8 mouse cellular contexts compared by ENCODE assay signal in genomic region chr14:55114759-55115701, GRCm38 (mm10). TPM values are rescaled to one million over a fixed set of nuclear protein-coding genes. Genes with fewer than 3 reads are reported as not detected.
DNase-seq lines count a peak whose midpoint lies in the region; ATAC-seq and TF ChIP-seq lines count a peak whose summit lies in the region.

No protein-coding gene starts in this region.

- H3K9ac ChIP-seq in heart, embryonic 12.5 days, result peak overlapping the region; percentile 64
- peak overlapping the region; percentile 59 for H3K9ac ChIP-seq in kidney, embryonic 14.5 days (ENCODE audit: low read depth, low read length)
- peak overlapping the region; percentile 62 for H3K9ac ChIP-seq in neural tube, embryonic 14.5 days (replicated peaks; ENCODE audit: low read depth, low read length)

- peak; percentile 47; the same call in 1 of the 2 replicates for ATAC-seq in heart, embryonic 12.5 days (ENCODE audit: insufficient number of reproducible peaks, low FRiP score)
- peak; percentile 63 for ATAC-seq in kidney, embryonic 14.5 days (ENCODE audit: low FRiP score, low TSS enrichment)
- peak; percentile 50 for ATAC-seq in neural tube, embryonic 14.5 days (ENCODE audit: low read depth)

- peaks cover 30% of the 10 kb centered on the region for H3K4me1 ChIP-seq in heart, embryonic 12.5 days (replicated peaks)
- peaks cover 17% of the 10 kb centered on the region; the same call in 1 of the 2 replicates for H3K4me1 ChIP-seq in kidney, embryonic 14.5 days (ENCODE audit: control insufficient read depth, insufficient read depth, low read length)
- H3K4me1 ChIP-seq in lung, adult 2 months (ENCODE audit: control insufficient read depth, insufficient read depth, low read length), result peaks cover 4% of the 10 kb centered on the region; the same call in 1 of the 2 replicates
- peaks cover 9% of the 10 kb centered on the region; the same call in 1 of the 2 replicates for H3K4me1 ChIP-seq in neural tube, embryonic 14.5 days (ENCODE audit: control insufficient read depth, insufficient read depth, low read length)

- no peak overlapping the region for H3K27ac ChIP-seq in heart, embryonic 12.5 days (ENCODE audit: poor library complexity, severe bottlenecking)
- H3K27ac ChIP-seq in kidney, embryonic 14.5 days (ENCODE audit: low read depth, low read length), result no peak overlapping the region
- H3K27ac ChIP-seq in neural tube, embryonic 14.5 days (ENCODE audit: low read depth, low read length), result peak overlapping the region; percentile 83

- H3K36me3 ChIP-seq in heart, embryonic 12.5 days, result no peaks in the 10 kb centered on the region
- H3K36me3 ChIP-seq in kidney, embryonic 14.5 days (ENCODE audit: control insufficient read depth, insufficient read depth, low read length), result no peaks in the 10 kb centered on the region
- peaks cover 4% of the 10 kb centered on the region; the same call in 1 of the 2 replicates for H3K36me3 ChIP-seq in neural tube, embryonic 14.5 days (ENCODE audit: control insufficient read depth, insufficient read depth, low read length)

- under 1% methylated on average over 77 of the region's 78 CpGs for WGBS in heart, embryonic 12.5 days
- WGBS in kidney, embryonic 14.5 days, result under 1% methylated on average over 67 of the region's 78 CpGs
- WGBS in lung, adult 2 months, result 1% methylated on average over 75 of the region's 78 CpGs
- 1% methylated on average over 57 of the region's 78 CpGs for WGBS in neural tube, embryonic 14.5 days

- DNase-seq in CD4-positive, CD25-positive, alpha-beta regulatory T cell, adult 2 months (ENCODE audit: low read depth, low spot score), result peak; percentile 61
- DNase-seq in MN1 (ENCODE audit: low spot score), result peak; percentile 83
- DNase-seq in embryo, embryonic 10 days (ENCODE audit: low spot score), result peak; percentile 72
- peak; percentile 41 for DNase-seq in lung, adult 2 months
- DNase-seq in spleen, postnatal 36 days (ENCODE audit: low spot score in 2 of 2), result no peak

- peaks cover 79% of the 10 kb centered on the region for H3K27me3 ChIP-seq in heart, embryonic 12.5 days (replicated peaks)
- peaks cover 35% of the 10 kb centered on the region for H3K27me3 ChIP-seq in kidney, embryonic 14.5 days (ENCODE audit: control insufficient read depth, insufficient read depth, low read length)
- peaks cover 3% of the 10 kb centered on the region; the same call in 1 of the 2 replicates for H3K27me3 ChIP-seq in neural tube, embryonic 14.5 days (ENCODE audit: control insufficient read depth, insufficient read depth, low read length)

- peak overlapping the region; percentile 58 for H3K4me3 ChIP-seq in heart, embryonic 12.5 days
- peak overlapping the region; percentile 59 for H3K4me3 ChIP-seq in kidney, embryonic 14.5 days (ENCODE audit: low read length)
- H3K4me3 ChIP-seq in lung, adult 2 months (replicated peaks; ENCODE audit: extremely low read depth, low read depth, low read length), result peak overlapping the region; percentile 38
- H3K4me3 ChIP-seq in neural tube, embryonic 14.5 days (ENCODE audit: low read depth, low read length), result peak overlapping the region; percentile 52

- H3K4me2 ChIP-seq in heart, embryonic 12.5 days, result peak overlapping the region; percentile 100
- peak overlapping the region; percentile 98 for H3K4me2 ChIP-seq in kidney, embryonic 14.5 days (replicated peaks; ENCODE audit: low read depth, low read length)
- H3K4me2 ChIP-seq in neural tube, embryonic 14.5 days (ENCODE audit: low read depth, low read length), result peak overlapping the region; percentile 58

- TF ChIP-seq CTCF in lung, adult 2 months (IDR thresholded peaks at IDR 0.05; ENCODE audit: insufficient read depth, low read length), result no peak

- no peak for TF ChIP-seq POLR2A in lung, adult 2 months (IDR thresholded peaks at IDR 0.05; ENCODE audit: borderline replicate concordance, extremely low read depth, low read depth, low read length)

- H3K9me3 ChIP-seq in heart, embryonic 12.5 days (replicated peaks), result no peaks in the 10 kb centered on the region
- H3K9me3 ChIP-seq in kidney, embryonic 14.5 days (ENCODE audit: control insufficient read depth, low read length), result no peaks in the 10 kb centered on the region
- no peaks in the 10 kb centered on the region for H3K9me3 ChIP-seq in neural tube, embryonic 14.5 days (ENCODE audit: control insufficient read depth, low read length)

RNA-seq across cellular contexts. Expression of gene Jph4, which starts 1.7 kb away (rescaled TPM):
- 0.09 and 0.18 TPM in 2 replicates for polyA plus RNA-seq in heart, embryonic 12.5 days (2016; fragmentation: Nextera tagmentation; extraction: Ambion mirVana)
- 0.43 and 0.55 TPM in 2 replicates for polyA plus RNA-seq in kidney, embryonic 14.5 days (2014; fragmentation: Nextera tagmentation; extraction: Ambion mirVana)
- polyA plus RNA-seq in lung, adult 2 months (2012; rRNA removed), result 0.32 and 0.43 TPM in 2 replicates
- 36.2 and 41.3 TPM in 2 replicates for polyA plus RNA-seq in neural tube, embryonic 14.5 days (2014; fragmentation: Nextera tagmentation; extraction: Ambion mirVana)

RNA-seq across cellular contexts. Expression of gene Ap1g2, which starts 8.6 kb away (rescaled TPM):
- polyA plus RNA-seq in heart, embryonic 12.5 days (2016; fragmentation: Nextera tagmentation; extraction: Ambion mirVana), result 8.7 and 9.8 TPM in 2 replicates
- 11.4 and 17.8 TPM in 2 replicates for polyA plus RNA-seq in kidney, embryonic 14.5 days (2014; fragmentation: Nextera tagmentation; extraction: Ambion mirVana)
- polyA plus RNA-seq in lung, adult 2 months (2012; rRNA removed), result 23.8 and 30.8 TPM in 2 replicates
- polyA plus RNA-seq in neural tube, embryonic 14.5 days (2014; fragmentation: Nextera tagmentation; extraction: Ambion mirVana), result 5.4 and 7.0 TPM in 2 replicates

RNA-seq across cellular contexts. Expression of gene Thtpa, which starts 20.4 kb away (rescaled TPM):
- 14.3 and 14.8 TPM in 2 replicates for polyA plus RNA-seq in heart, embryonic 12.5 days (2016; fragmentation: Nextera tagmentation; extraction: Ambion mirVana)
- 14.5 and 21.8 TPM in 2 replicates for polyA plus RNA-seq in kidney, embryonic 14.5 days (2014; fragmentation: Nextera tagmentation; extraction: Ambion mirVana)
- 5.2 and 9.2 TPM in 2 replicates for polyA plus RNA-seq in lung, adult 2 months (2012; rRNA removed)
- 29.3 and 32.0 TPM in 2 replicates for polyA plus RNA-seq in neural tube, embryonic 14.5 days (2014; fragmentation: Nextera tagmentation; extraction: Ambion mirVana)

RNA-seq across cellular contexts. Expression of gene Zfhx2, which starts 22.9 kb away (rescaled TPM):
- polyA plus RNA-seq in heart, embryonic 12.5 days (2016; fragmentation: Nextera tagmentation; extraction: Ambion mirVana), result 4.4 and 4.5 TPM in 2 replicates
- polyA plus RNA-seq in kidney, embryonic 14.5 days (2014; fragmentation: Nextera tagmentation; extraction: Ambion mirVana), result 5.8 and 6.4 TPM in 2 replicates
- 1.7 and 2.3 TPM in 2 replicates for polyA plus RNA-seq in lung, adult 2 months (2012; rRNA removed)
- 23.9 and 27.3 TPM in 2 replicates for polyA plus RNA-seq in neural tube, embryonic 14.5 days (2014; fragmentation: Nextera tagmentation; extraction: Ambion mirVana)

Comparison
In these comparisons a context has a peak if more than half of its experiments do, and no peak if none do; other contexts are left out.
1. DNase-seq: peak in CD4-positive, CD25-positive, alpha-beta regulatory T cell, adult 2 months (single experiment), MN1 (single experiment), embryo, embryonic 10 days (single experiment) and lung, adult 2 months (single experiment); none in spleen, postnatal 36 days (0 of 2).
2. RNA of gene Jph4, which starts 1.7 kb away (polyA plus RNA-seq): 36.2 to 41.3 TPM in neural tube, embryonic 14.5 days; 0.43 to 0.55 TPM in kidney, embryonic 14.5 days, 0.32 to 0.43 TPM in lung, adult 2 months and 0.09 to 0.18 TPM in heart, embryonic 12.5 days; every median in the first group is over 10 times any median in the second.
3. Peak in every context shown above with its lines, with median percentiles within 50 percentile points of each other: ATAC-seq, H3K4me2 ChIP-seq, H3K4me3 ChIP-seq and H3K9ac ChIP-seq.